Mouse (Mus musculus) forebrain, embryonic 13.5 days (tissue): ENCODE measurements around the gene Lmod1. TPM values are rescaled to one million over a fixed set of nuclear protein-coding genes. Genes with fewer than 3 reads are reported as not detected.
A peak's percentile ranks its signal among the peaks of the same experiment; 100 is the strongest.
"Not testable (repeated sequence)": the region's sequence is repeated elsewhere in the genome, so short reads cannot be mapped to it uniquely, and the experiment has no call there.

Source experiments
- ATAC-seq: fragments of 200-750 bp; cut with Nextera tagmentation; 2 replicates; pipeline ENCODE4 v1.8.0; 2017
- H3K27ac ChIP-seq: fragments of 300-500 bp; sonication (generic); 2 replicates; pipeline ENCODE4 v1.5.1; 2015; ENCODE audit warnings: inconsistent platforms, mild to moderate bottlenecking, moderate library complexity
- H3K27me3 ChIP-seq: fragments of 300-500 bp; sonication (generic); 2 replicates; pipeline ENCODE4 v1.6.1; 2015; ENCODE audit warnings: mild to moderate bottlenecking, inconsistent platforms
- H3K36me3 ChIP-seq: fragments of 300-500 bp; sonication (generic); 2 replicates; pipeline ENCODE4 v1.6.1; 2015; ENCODE audit warnings: mild to moderate bottlenecking, inconsistent platforms; ENCODE audit not compliant: poor library complexity, severe bottlenecking
- H3K4me1 ChIP-seq: fragments of 300-500 bp; sonication (generic); 2 replicates; pipeline ENCODE4 v1.6.1; 2015; ENCODE audit warnings: inconsistent platforms
- H3K4me2 ChIP-seq: fragments of 300-500 bp; sonication (generic); 2 replicates; pipeline ENCODE4 v1.6.1; 2015; ENCODE audit warnings: inconsistent platforms, mild to moderate bottlenecking, moderate library complexity
- H3K4me3 ChIP-seq: fragments of 300-500 bp; sonication (generic); 2 replicates; pipeline ENCODE4 v1.5.1; 2015; ENCODE audit warnings: mild to moderate bottlenecking, inconsistent platforms
- H3K9ac ChIP-seq: fragments of 300-500 bp; sonication (generic); 2 replicates; pipeline ENCODE4 v1.6.1; 2015; ENCODE audit warnings: mild to moderate bottlenecking, inconsistent platforms
- H3K9me3 ChIP-seq: fragments of 300-500 bp; sonication (generic); replicated peaks from 2 replicates; pipeline ENCODE4 v1.6.1; 2016; ENCODE audit warnings: inconsistent platforms
- WGBS: fragments of 180-500 bp; shearing (Covaris S2); methylation state at CpG from one replicate; pipeline ENCODE4 v1.1.7; 2015; 5-methylcytosine and 5-hydroxymethylcytosine counted together
- polyA plus RNA-seq: library from polyadenylated mRNA; unstranded; fragments of >200 nt; fragmentation: Nextera tagmentation; extraction: Ambion mirVana; gene quantifications from 2 replicates; pipeline ENCODE4 v1.2.1, GENCODE M21; 2015

The Lmod1 gene
- polyA plus RNA-seq, 1 experiment from 2014 or later, result 0.22 TPM

DNA sequence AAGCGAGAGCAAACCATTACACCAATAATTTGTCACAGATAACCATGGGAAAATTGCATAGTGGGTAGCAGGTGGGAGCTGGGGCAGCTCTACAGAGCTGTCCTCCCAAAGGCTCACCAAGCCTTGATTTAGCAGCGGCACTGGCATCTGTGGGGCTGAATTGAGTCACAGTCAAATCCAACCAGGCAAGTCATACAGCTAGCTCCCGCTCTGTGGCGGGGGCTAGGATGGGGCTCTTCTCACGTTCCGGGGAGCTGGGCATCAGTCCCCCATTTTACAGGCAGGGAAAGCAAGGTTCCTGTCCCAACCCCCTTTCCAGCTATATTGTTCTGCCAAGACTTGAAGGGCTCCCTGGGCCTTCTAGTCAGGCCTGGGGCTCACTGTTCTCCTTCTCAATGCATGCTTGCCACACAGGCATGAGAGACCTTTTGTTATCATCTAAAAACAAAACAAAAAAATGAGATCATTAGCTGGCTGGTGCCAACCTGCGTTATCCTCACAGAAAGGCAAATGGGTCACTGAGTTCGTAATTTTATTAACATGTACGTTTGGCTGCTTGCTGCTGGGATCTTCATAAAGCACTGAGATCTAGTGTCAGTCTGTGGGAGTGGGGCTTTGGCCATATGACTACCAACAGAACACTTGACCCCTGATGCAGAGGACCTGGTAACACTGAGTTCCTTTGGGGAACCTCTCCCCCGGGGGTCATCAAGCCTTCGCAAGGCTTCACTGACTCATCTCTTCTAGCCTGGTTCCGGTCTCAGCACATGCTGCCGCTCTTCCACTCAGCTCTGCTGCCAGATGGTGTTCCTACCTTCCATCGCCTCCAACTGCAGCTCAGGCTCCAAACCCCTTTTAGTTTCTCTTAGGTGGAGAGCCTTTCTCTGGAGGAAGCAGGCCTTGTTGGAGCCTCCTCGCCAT is 55.7 kb downstream of the Lmod1 start:
- WGBS, result 69% methylated on average over 15 of the region's 15 CpGs
- Histone ChIP-seq H3K27ac (no peak overlapping the region), H3K36me3 (peaks cover 40% of the 10 kb centered on the region), H3K9ac (no peak overlapping the region), H3K27me3 (no peaks in the 10 kb centered on the region), H3K4me2 (no peak overlapping the region), H3K9me3 (no peaks in the 10 kb centered on the region), H3K4me1 (peaks cover 11% of the 10 kb centered on the region), H3K4me3 (no peak overlapping the region)
- ATAC-seq, result 0 out of 2 replicates have a peak, but pooled peaks have one; percentile 26

- H3K27ac ChIP-seq, H3K4me3 ChIP-seq, H3K9me3 ChIP-seq, H3K9ac ChIP-seq, H3K4me2 ChIP-seq, H3K27me3 ChIP-seq, ATAC-seq, H3K4me1 ChIP-seq: not testable (repeated sequence)
- 62% methylated on average over 6 of the region's 6 CpGs for WGBS
- H3K36me3 ChIP-seq, result peaks cover 52% of the 10 kb centered on the region
Measured at GRCm38 (mm10) chr1:135381560-135381959, 57.0 kb downstream of the Lmod1 start.

- no peak overlapping the region for H3K27ac ChIP-seq
- peaks cover 78% of the 10 kb centered on the region for H3K36me3 ChIP-seq
- no peak overlapping the region for H3K4me2 ChIP-seq
- no peak overlapping the region for H3K4me3 ChIP-seq
- WGBS, result 97% methylated on average over 5 of the region's 5 CpGs
- H3K9ac ChIP-seq, result no peak overlapping the region
- H3K27me3 ChIP-seq, result no peaks in the 10 kb centered on the region
- ATAC-seq, result no peak
- H3K4me1 ChIP-seq, result peaks cover 9% of the 10 kb centered on the region; the same call in 1 of the 2 replicates
- no peaks in the 10 kb centered on the region for H3K9me3 ChIP-seq
Measured at GRCm38 (mm10) chr1:135384171-135384570, 59.6 kb downstream of the Lmod1 start.

GRCm38 (mm10) chr1:135385161-135385560 is 60.6 kb downstream of the Lmod1 start:
- no peak for ATAC-seq
- Histone ChIP-seq H3K4me3 (no peak overlapping the region), H3K4me1 (peaks cover 7% of the 10 kb centered on the region; the same call in 1 of the 2 replicates), H3K4me2 (no peak overlapping the region), H3K27me3 (no peaks in the 10 kb centered on the region), H3K9ac (no peak overlapping the region), H3K36me3 (peaks cover 88% of the 10 kb centered on the region), H3K9me3 (no peaks in the 10 kb centered on the region), H3K27ac (no peak overlapping the region)
- 86% methylated on average over 9 of the region's 9 CpGs for WGBS

DNA sequence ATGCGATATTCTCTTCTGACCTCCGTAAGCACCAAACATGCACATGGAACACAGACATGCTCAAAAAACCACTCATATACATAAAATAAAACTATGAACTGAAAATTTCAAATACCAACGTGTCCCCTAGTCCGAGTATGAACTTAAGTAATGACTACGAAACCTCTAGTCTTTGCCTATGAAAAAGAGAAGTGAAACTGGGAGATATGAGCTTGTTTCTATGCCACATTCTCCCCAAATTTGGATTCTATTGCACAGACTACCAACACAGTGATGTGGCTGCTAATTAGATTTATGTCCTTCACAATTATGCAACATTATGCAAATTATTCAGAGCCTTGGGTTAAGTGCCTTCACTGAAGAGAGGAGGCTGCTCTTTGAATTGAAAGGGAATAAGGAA is 74.9 kb downstream of the Lmod1 start:
- no peak overlapping the region for H3K4me3 ChIP-seq
- no peaks in the 10 kb centered on the region for H3K27me3 ChIP-seq
- no peaks in the 10 kb centered on the region for H3K9me3 ChIP-seq
- WGBS, result 96% methylated on average over 5 of the region's 5 CpGs
- H3K36me3 ChIP-seq, result peaks cover 94% of the 10 kb centered on the region
- H3K27ac ChIP-seq, result no peak overlapping the region
- ATAC-seq, result no peak
- H3K9ac ChIP-seq, result no peak overlapping the region
- no peak overlapping the region for H3K4me2 ChIP-seq
- no peaks in the 10 kb centered on the region for H3K4me1 ChIP-seq

- H3K9ac ChIP-seq, result no peak overlapping the region
- peaks cover 96% of the 10 kb centered on the region for H3K36me3 ChIP-seq
- H3K27ac ChIP-seq, result no peak overlapping the region
- H3K4me3 ChIP-seq, result no peak overlapping the region
- no peaks in the 10 kb centered on the region for H3K9me3 ChIP-seq
- no peaks in the 10 kb centered on the region for H3K27me3 ChIP-seq
- 90% methylated on average over 3 of the region's 3 CpGs for WGBS
- no peaks in the 10 kb centered on the region for H3K4me1 ChIP-seq
- no peak overlapping the region for H3K4me2 ChIP-seq
- ATAC-seq, result no peak
Measured at GRCm38 (mm10) chr1:135401452-135402110, 77.0 kb downstream of the Lmod1 start.

DNA sequence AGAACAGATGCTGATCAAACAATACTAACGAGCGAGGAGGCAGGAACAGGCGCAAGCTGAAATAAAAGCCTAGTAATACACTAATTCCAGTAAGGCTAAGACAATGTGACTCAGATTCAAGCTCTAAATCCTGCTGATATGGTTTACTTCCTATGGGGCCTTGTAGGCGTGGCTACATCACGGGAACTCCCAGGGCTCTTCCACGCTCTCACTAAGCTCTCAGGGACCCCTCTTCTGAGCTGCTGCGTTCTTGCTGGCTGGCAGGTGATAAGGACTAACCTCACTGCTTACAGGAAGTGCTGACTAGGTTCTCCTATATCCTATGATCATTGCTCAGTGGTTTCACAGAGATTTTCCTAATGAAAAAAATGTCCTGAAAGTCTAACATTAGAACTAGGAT is 80.7 kb downstream of the Lmod1 start:
- no peak for ATAC-seq
- no peaks in the 10 kb centered on the region for H3K27me3 ChIP-seq
- peaks cover 95% of the 10 kb centered on the region for H3K36me3 ChIP-seq
- H3K4me2 ChIP-seq, result no peak overlapping the region
- no peaks in the 10 kb centered on the region for H3K9me3 ChIP-seq
- H3K4me1 ChIP-seq, result no peaks in the 10 kb centered on the region
- WGBS, result 70% methylated on average over 7 of the region's 7 CpGs
- H3K9ac ChIP-seq, result no peak overlapping the region
- no peak overlapping the region for H3K27ac ChIP-seq
- no peak overlapping the region for H3K4me3 ChIP-seq

DNA sequence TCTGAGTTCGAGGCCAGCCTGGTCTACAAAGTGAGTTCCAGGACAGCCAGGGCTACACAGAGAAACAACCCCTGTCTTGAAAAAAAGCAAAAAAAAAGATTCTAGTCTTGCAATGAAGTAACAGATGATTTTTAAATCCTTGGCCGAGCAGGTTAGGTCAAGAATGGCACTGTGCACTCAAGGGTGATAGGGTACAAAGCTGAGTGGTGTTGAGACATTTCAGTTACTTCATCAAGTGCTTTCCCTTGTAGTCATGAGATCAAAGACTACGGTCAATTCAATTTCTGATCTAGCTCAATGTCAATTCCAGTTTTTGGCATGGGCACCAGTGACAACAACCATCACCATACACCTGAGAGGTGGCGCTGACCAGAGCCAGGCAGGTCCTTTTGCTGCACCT is 84.4 kb downstream of the Lmod1 start:
- no peak for ATAC-seq
- Histone ChIP-seq H3K9me3 (no peaks in the 10 kb centered on the region), H3K36me3 (peaks cover 94% of the 10 kb centered on the region), H3K9ac (no peak overlapping the region), H3K27ac (no peak overlapping the region), H3K27me3 (no peaks in the 10 kb centered on the region), H3K4me3 (no peak overlapping the region), H3K4me1 (no peaks in the 10 kb centered on the region), H3K4me2 (no peak overlapping the region)
- over 99% methylated on average over 4 of the region's 4 CpGs for WGBS

DNA sequence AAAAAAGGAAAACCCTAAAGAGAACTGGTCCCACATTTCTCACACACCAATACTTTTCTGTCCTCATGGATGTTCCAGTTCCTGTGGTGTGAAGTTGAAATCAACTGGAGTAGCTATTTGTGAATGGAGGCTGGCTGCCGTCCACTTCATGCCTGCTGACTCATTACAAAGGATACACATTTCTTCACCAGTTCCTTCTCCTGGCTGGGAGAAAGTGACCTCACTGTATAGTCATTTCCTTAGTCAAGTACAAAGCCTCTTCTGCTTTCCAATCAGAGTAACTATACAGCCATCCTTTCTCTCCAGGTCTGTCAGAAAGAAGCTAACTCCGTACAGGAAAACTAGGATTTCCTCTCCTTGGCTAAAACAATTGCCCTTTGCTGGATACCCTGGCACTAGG is 86.4 kb downstream of the Lmod1 start:
- no peaks in the 10 kb centered on the region for H3K9me3 ChIP-seq
- H3K4me2 ChIP-seq, result no peak overlapping the region
- H3K4me1 ChIP-seq, result no peaks in the 10 kb centered on the region
- WGBS, result 72% methylated on average over 2 of the region's 2 CpGs
- ATAC-seq, result no peak
- peaks cover 94% of the 10 kb centered on the region for H3K36me3 ChIP-seq
- H3K27me3 ChIP-seq, result no peaks in the 10 kb centered on the region
- no peak overlapping the region for H3K4me3 ChIP-seq
- H3K9ac ChIP-seq, result no peak overlapping the region
- H3K27ac ChIP-seq, result no peak overlapping the region

DNA sequence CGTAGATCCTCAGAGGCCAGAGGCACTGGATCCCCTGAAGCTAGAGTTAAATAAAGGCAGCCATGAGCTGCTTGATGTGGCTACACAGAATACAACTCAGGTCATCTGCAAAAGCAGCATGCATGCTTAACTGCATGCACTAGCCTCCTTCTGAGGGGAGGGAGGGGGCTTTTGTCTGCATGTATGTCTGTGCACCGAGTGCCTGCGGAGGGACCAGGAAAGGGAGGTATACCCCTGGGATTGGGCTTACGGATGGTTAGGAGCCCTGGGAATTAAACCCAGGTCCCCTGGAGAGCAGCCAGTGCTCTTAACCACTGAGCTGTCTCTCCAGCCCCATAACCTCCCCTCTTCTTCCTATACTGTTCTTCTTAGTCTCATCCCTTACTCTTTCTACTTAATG is 87.5 kb downstream of the Lmod1 start:
- peaks cover 95% of the 10 kb centered on the region for H3K36me3 ChIP-seq
- no peak for ATAC-seq
- 88% methylated on average over 4 of the region's 4 CpGs for WGBS
- no peak overlapping the region; the same call in 1 of the 2 replicates for H3K27ac ChIP-seq
- H3K27me3 ChIP-seq, result no peaks in the 10 kb centered on the region
- H3K4me2 ChIP-seq, result no peak overlapping the region
- no peaks in the 10 kb centered on the region for H3K9me3 ChIP-seq
- H3K4me1 ChIP-seq, result no peaks in the 10 kb centered on the region
- no peak overlapping the region for H3K9ac ChIP-seq
- H3K4me3 ChIP-seq, result no peak overlapping the region

GRCm38 (mm10) chr1:135413996-135414395 is 89.4 kb downstream of the Lmod1 start:
- Histone ChIP-seq H3K27me3 (no peaks in the 10 kb centered on the region), H3K9ac (no peak overlapping the region), H3K9me3 (no peaks in the 10 kb centered on the region), H3K4me1 (no peaks in the 10 kb centered on the region), H3K27ac (no peak overlapping the region), H3K4me3 (no peak overlapping the region), H3K4me2 (no peak overlapping the region), H3K36me3 (peaks cover 96% of the 10 kb centered on the region)
- no peak for ATAC-seq
